Mouse (Mus musculus): ENCODE measurements around the gene Phlpp2. TPM values are rescaled to one million over a fixed set of nuclear protein-coding genes. Genes with fewer than 3 reads are reported as not detected.
A peak's percentile ranks its signal among the peaks of the same experiment; 100 is the strongest.
"Not testable (repeated sequence)": the region's sequence is repeated elsewhere in the genome, so short reads cannot be mapped to it uniquely, and the experiment has no call there.

Phlpp2 gene
- 10 to 100 TPM; 32.5 to 35.5 (median 33.5) TPM for total RNA-seq (2022)

- DNase-seq (ENCODE audit: low spot score in 2 of 2): peak; percentile 84 to 90
Observed at GRCm38 (mm10) chr8:109868003-109868679, at the start of gene Phlpp2. Gene Phlpp2 (plus strand): TSS chr8:109868542.

- no peak for DNase-seq (ENCODE audit: low spot score in 2 of 2)
Observed at GRCm38 (mm10) chr8:109823561-109823960, 44.8 kb upstream of the Phlpp2 start.

GRCm38 (mm10) chr8:109839822-109840221 is 28.5 kb upstream of the Phlpp2 start:
- no peak for DNase-seq (ENCODE audit: low spot score in 2 of 2)

GRCm38 (mm10) chr8:109842468-109842867 is 25.9 kb upstream of the Phlpp2 start:
- no peak for DNase-seq (ENCODE audit: low spot score in 2 of 2)

GRCm38 (mm10) chr8:109847866-109848265 is 20.5 kb upstream of the Phlpp2 start:
- no peak for DNase-seq (ENCODE audit: low spot score in 2 of 2)

GRCm38 (mm10) chr8:109848981-109849380 is 19.4 kb upstream of the Phlpp2 start:
- no peak for DNase-seq (ENCODE audit: low spot score in 2 of 2)

GRCm38 (mm10) chr8:109853423-109853822 is 14.9 kb upstream of the Phlpp2 start:
- peak in 1 of 2 experiments; percentile 28 for DNase-seq (ENCODE audit: low spot score in 2 of 2)

GRCm38 (mm10) chr8:109854522-109854921 is 13.8 kb upstream of the Phlpp2 start:
- DNase-seq (ENCODE audit: low spot score in 2 of 2): no peak

GRCm38 (mm10) chr8:109855451-109855850 is 12.9 kb upstream of the Phlpp2 start:
- DNase-seq (ENCODE audit: low spot score in 2 of 2): no peak

- DNase-seq (ENCODE audit: low spot score in 2 of 2): no peak
Observed at GRCm38 (mm10) chr8:109863398-109863797, 4.9 kb upstream of the Phlpp2 start.

- no peak for DNase-seq (ENCODE audit: low spot score in 2 of 2)
Observed at GRCm38 (mm10) chr8:109864798-109865197, 3.5 kb upstream of the Phlpp2 start.

- peak in 1 of 2 experiments; percentile 54 for DNase-seq (ENCODE audit: low spot score in 2 of 2)
Observed at GRCm38 (mm10) chr8:109865536-109865935, 2.8 kb upstream of the Phlpp2 start.

- DNase-seq (ENCODE audit: low spot score in 2 of 2): no peak
Observed at GRCm38 (mm10) chr8:109866690-109867089, 1.7 kb upstream of the Phlpp2 start.

- DNase-seq (ENCODE audit: low spot score in 2 of 2): peak; percentile 39 to 45
Observed at GRCm38 (mm10) chr8:109868680-109869361, 479 bp downstream of the Phlpp2 start.

- no peak for DNase-seq (ENCODE audit: low spot score in 2 of 2)
Observed at GRCm38 (mm10) chr8:109871056-109871455, 2.7 kb downstream of the Phlpp2 start.

- not testable (repeated sequence) for DNase-seq (ENCODE audit: low spot score in 2 of 2)
Observed at GRCm38 (mm10) chr8:109873800-109874199, 5.5 kb downstream of the Phlpp2 start.

GRCm38 (mm10) chr8:109880012-109880662 is 11.8 kb downstream of the Phlpp2 start:
- DNase-seq (ENCODE audit: low spot score in 2 of 2): no peak

GRCm38 (mm10) chr8:109885294-109885693 is 17.0 kb downstream of the Phlpp2 start:
- DNase-seq (ENCODE audit: low spot score in 2 of 2): no peak

GRCm38 (mm10) chr8:109889211-109889610 is 20.9 kb downstream of the Phlpp2 start:
- no peak for DNase-seq (ENCODE audit: low spot score in 2 of 2)

- no peak for DNase-seq (ENCODE audit: low spot score in 2 of 2)
Observed at GRCm38 (mm10) chr8:109890794-109891585, 22.6 kb downstream of the Phlpp2 start.

GRCm38 (mm10) chr8:109894636-109895035 is 26.3 kb downstream of the Phlpp2 start:
- DNase-seq (ENCODE audit: low spot score in 2 of 2): no peak

- DNase-seq (ENCODE audit: low spot score in 2 of 2): no peak
Observed at GRCm38 (mm10) chr8:109895355-109895754, 27.0 kb downstream of the Phlpp2 start.
